Mouse (Mus musculus) CH12.LX (cell line): ENCODE results near the gene Pglyrp2. TPM values are rescaled to one million over a fixed set of nuclear protein-coding genes. Genes with fewer than 3 reads are reported as not detected.

ENCODE experiments used
- DNase-seq: peaks from one replicate; pipeline ENCODE4 v3.0.0-alpha.2; 2013; ENCODE audit errors: extremely low read depth
- H3K27ac ChIP-seq: 2 replicates; pipeline ENCODE4 v1.5.1; 2012; ENCODE audit warnings: low read depth, mild to moderate bottlenecking, control low read depth, moderate library complexity; ENCODE audit not compliant: insufficient read depth
- H3K27me3 ChIP-seq: replicated peaks from 2 replicates; pipeline ENCODE3; 2012; ENCODE audit warnings: inconsistent platforms
- H3K36me3 ChIP-seq, 2 experiments: replicated peaks in 1 of 2; 2 replicates each; pipeline versions ENCODE3 to v1.6.1; 2012; ENCODE audit warnings: inconsistent platforms in 1 of 2, low read length in 1 of 2, mild to moderate bottlenecking in 1 of 2, mixed read lengths in 1 of 2, moderate library complexity in 1 of 2; ENCODE audit not compliant: control insufficient read depth in 1 of 2, insufficient read depth in 1 of 2
- H3K4me1 ChIP-seq, 2 experiments: 2 replicates each; pipeline ENCODE4 v1.6.1; 2012; ENCODE audit warnings: inconsistent platforms in 1 of 2, moderate library complexity in 1 of 2; ENCODE audit not compliant: insufficient read depth in 2 of 2, control insufficient read depth in 1 of 2
- H3K4me2 ChIP-seq: 2 replicates; pipeline ENCODE4 v1.6.1; 2012; ENCODE audit warnings: low read depth, mild to moderate bottlenecking, control low read depth; ENCODE audit not compliant: poor library complexity, insufficient read depth, severe bottlenecking
- H3K4me3 ChIP-seq, 3 experiments: fragments of 150-350 bp in 1 of 3; sonication (generic) in 1 of 3; replicated peaks in 1 of 3; 2 replicates each; pipeline versions ENCODE3 to v1.5.1; 2011 to 2012; ENCODE audit warnings: low read depth in 2 of 3, low read length in 2 of 3, mild to moderate bottlenecking in 2 of 3, moderate library complexity in 2 of 3, control low read depth in 1 of 3, improper control_type of control experiment in 1 of 3, inconsistent platforms in 1 of 3, mixed read lengths in 1 of 3; ENCODE audit not compliant: poor library complexity in 1 of 3
- H3K79me2 ChIP-seq: replicated peaks from 2 replicates; pipeline ENCODE4 v1.6.1; 2012; ENCODE audit warnings: mild to moderate bottlenecking, moderate library complexity; ENCODE audit not compliant: control insufficient read depth, poor library complexity, insufficient read depth, severe bottlenecking; ENCODE audit errors: extremely low read depth
- H3K9ac ChIP-seq: 2 replicates; pipeline ENCODE4 v1.6.1; 2012; ENCODE audit warnings: low read depth, mild to moderate bottlenecking, control low read depth, moderate library complexity; ENCODE audit not compliant: insufficient read depth
- H3K9me3 ChIP-seq: replicated peaks from 2 replicates; pipeline ENCODE3; 2012; ENCODE audit warnings: low read length, inconsistent platforms, mixed read lengths
- BHLHE40 ChIP-seq: IDR thresholded peaks from 2 replicates; pipeline ENCODE4 v1.6.1; 2011; ENCODE audit warnings: mild to moderate bottlenecking, low read depth, low read length, improper control_type of control experiment
- CHD1 ChIP-seq: IDR thresholded peaks from 2 replicates; pipeline ENCODE4 v1.6.1; 2012; ENCODE audit warnings: low read depth, low read length, improper control_type of control experiment, inconsistent platforms
- CHD2 ChIP-seq: IDR thresholded peaks from 2 replicates; pipeline ENCODE4 v1.6.1; 2011; ENCODE audit warnings: low read length, improper control_type of control experiment
- E2F4 ChIP-seq: IDR thresholded peaks from 2 replicates; pipeline ENCODE4 v1.6.1; 2011; ENCODE audit warnings: low read depth, low read length, improper control_type of control experiment; ENCODE audit not compliant: insufficient replicate concordance
- GABPA ChIP-seq: IDR thresholded peaks from 2 replicates; pipeline ENCODE4 v1.6.1; 2012; ENCODE audit warnings: low read depth, low read length, improper control_type of control experiment, inconsistent platforms; ENCODE audit not compliant: insufficient replicate concordance
- HCFC1 ChIP-seq: IDR thresholded peaks from 2 replicates; pipeline ENCODE4 v1.6.1; 2012; ENCODE audit warnings: low read depth, mild to moderate bottlenecking, inconsistent platforms, low read length, improper control_type of control experiment
- IRF4 ChIP-seq: IDR thresholded peaks from 2 replicates; pipeline ENCODE4 v1.6.1; 2014; ENCODE audit warnings: low read depth, mild to moderate bottlenecking, inconsistent platforms, low read length, improper control_type of control experiment
- JUND ChIP-seq: conservative IDR thresholded peaks from 2 replicates; pipeline ENCODE4 v1.6.1; 2011; ENCODE audit warnings: low read depth, low read length, improper control_type of control experiment
- KAT2A ChIP-seq: IDR thresholded peaks from 2 replicates; pipeline ENCODE4 v1.6.1; 2012; ENCODE audit warnings: low read length, improper control_type of control experiment, inconsistent platforms; ENCODE audit not compliant: insufficient replicate concordance
- MAFK ChIP-seq: IDR thresholded peaks from 2 replicates; pipeline ENCODE4 v1.6.1; 2011; ENCODE audit warnings: low read length, improper control_type of control experiment; ENCODE audit not compliant: insufficient replicate concordance
- MAX ChIP-seq: IDR thresholded peaks from 2 replicates; pipeline ENCODE4 v1.6.1; 2011; ENCODE audit warnings: low read length, improper control_type of control experiment
- MEF2A ChIP-seq: IDR thresholded peaks from 2 replicates; pipeline ENCODE4 v1.6.1; 2014; ENCODE audit warnings: low read depth, mild to moderate bottlenecking, inconsistent platforms, low read length, improper control_type of control experiment, borderline replicate concordance
- MXI1 ChIP-seq: IDR thresholded peaks from 2 replicates; pipeline ENCODE4 v1.6.1; 2011; ENCODE audit warnings: mild to moderate bottlenecking, low read depth, low read length, improper control_type of control experiment
- SMC3 ChIP-seq: IDR thresholded peaks from 2 replicates; pipeline ENCODE4 v1.6.1; 2011; ENCODE audit warnings: low read depth, low read length, improper control_type of control experiment
- TBP ChIP-seq: conservative IDR thresholded peaks from 2 replicates; pipeline ENCODE4 v1.6.1; 2011; ENCODE audit warnings: low read depth, low read length, improper control_type of control experiment
- TCF12 ChIP-seq: IDR thresholded peaks from 2 replicates; pipeline ENCODE4 v1.6.1; 2014; ENCODE audit warnings: low read depth, mild to moderate bottlenecking, inconsistent platforms, low read length, improper control_type of control experiment
- dilution Hi-C: fragments of 300-500 bp; cut with MboI; formaldehyde crosslinking; loops from 2 replicates; pipeline ENCODE4 v1.14.3; 2020; ENCODE audit warnings: low sequenced_read_pairs; ENCODE audit not compliant: extremely low pct_unique_long_range_greater_than_20kb, extremely low pct_ligation_motif_present
- in situ Hi-C: fragments of 300-500 bp; cut with MboI; formaldehyde crosslinking; loops from 3 replicates; pipeline ENCODE4 v1.14.3; 2019; ENCODE audit warnings: low sequenced_read_pairs, low pct_ligation_motif_present, low pct_unique_long_range_greater_than_20kb, mixed read lengths
- polyA plus RNA-seq: library from polyadenylated mRNA; unstranded; fragments of >175 nt; gene quantifications from 2 replicates; pipeline ENCODE4 v1.2.1, GENCODE M21; 2012; ENCODE audit warnings: low read depth; ENCODE audit not compliant: insufficient read length
- total RNA-seq, 2 experiments: library from RNA; depleted of rRNA; stranded (reverse); fragments of 300-350 nt in 1 of 2; fragments of >200 nt in 1 of 2; gene quantifications; 2 replicates each; pipeline ENCODE4 v1.2.3; 2012 to 2014

Gene Pglyrp2
- total and polyA plus RNA-seq, 3 experiments = 2.0 to 5.8 (median 4.1) TPM

GRCm38 (mm10) chr17:32388370-32389100, 35.4 kb downstream of the Pglyrp2 start:
- dilution Hi-C loops = no loop called here
- in situ Hi-C loops = no loop called here
- DNase-seq = no peak

GRCm38 (mm10) chr17:32387986-32388369, 36.0 kb downstream of the Pglyrp2 start:
- peaks cover 22 to 41% of the 10 kb centered on the region in 2 experiments for H3K36me3 ChIP-seq
- DNase-seq = no peak
- no peaks in the 10 kb centered on the region for H3K27me3 ChIP-seq
- peak overlapping the region; percentile 59 for H3K4me2 ChIP-seq
- dilution Hi-C loops (no loop called here), in situ Hi-C loops (no loop called here)
- peak overlapping the region in 1 of 3 experiments; percentile 8 for H3K4me3 ChIP-seq
- no peak overlapping the region for H3K9ac ChIP-seq
- H3K79me2 ChIP-seq = no peaks in the 10 kb centered on the region
- no peaks in the 10 kb centered on the region for H3K9me3 ChIP-seq
- TF ChIP-seq KAT2A (no peak), CHD1 (no peak), MAX (no peak), TBP (no peak), MAFK (no peak), TCF12 (no peak), HCFC1 (no peak), SMC3 (no peak), MEF2A (no peak), CHD2 (no peak), GABPA (no peak), MXI1 (no peak), JUND (no peak), E2F4 (no peak)
- H3K4me1 ChIP-seq = peaks cover 9 to 29% of the 10 kb centered on the region in 2 experiments
- no peak overlapping the region for H3K27ac ChIP-seq

More at GRCm38 (mm10) chr17:32388370-32389100, 35.4 kb downstream of the Pglyrp2 start:
- peak overlapping the region; percentile 31; the same call in 1 of the 2 replicates for H3K27ac ChIP-seq
- no peaks in the 10 kb centered on the region for H3K79me2 ChIP-seq
- peak overlapping the region; percentile 53 to 81 (median 63) for H3K4me3 ChIP-seq
- peaks cover 27 to 45% of the 10 kb centered on the region in 2 experiments for H3K36me3 ChIP-seq
- no peaks in the 10 kb centered on the region for H3K27me3 ChIP-seq
- H3K4me2 ChIP-seq = peak overlapping the region; percentile 59
- TF ChIP-seq E2F4 (no peak), TCF12 (no peak), IRF4 (peak; percentile 53), BHLHE40 (no peak)
- TF ChIP-seq, all 38 proteins: peak for 1
- H3K4me1 ChIP-seq = peaks cover 9 to 29% of the 10 kb centered on the region in 2 experiments
- peak overlapping the region; percentile 81 for H3K9ac ChIP-seq
- H3K9me3 ChIP-seq = no peaks in the 10 kb centered on the region
